Mouse (Mus musculus) heart, adult 2 months (tissue): ENCODE results near the gene Gabbr2. TPM values are rescaled to one million over a fixed set of nuclear protein-coding genes. Genes with fewer than 3 reads are reported as not detected.
A peak's percentile ranks its signal among the peaks of the same experiment; 100 is the strongest.

Experiments
- DNase-seq, 2 experiments: peaks; one replicate each; pipeline ENCODE4 v3.0.0; 2021
- H3K27ac ChIP-seq: fragments of 200-600 bp; 2 replicates; pipeline ENCODE4 v1.8.1; 2022
- H3K27me3 ChIP-seq: fragments of 200-500 bp; 2 replicates; pipeline ENCODE4 v1.6.1; 2012; ENCODE audit warnings: mild to moderate bottlenecking, low read length, inconsistent platforms, mixed read lengths; ENCODE audit not compliant: control insufficient read depth, insufficient read depth
- H3K36me3 ChIP-seq: fragments of 200-500 bp; 2 replicates; pipeline ENCODE4 v1.6.1; 2012; ENCODE audit warnings: low read length, inconsistent platforms; ENCODE audit not compliant: control insufficient read depth, insufficient read depth
- H3K4me1 ChIP-seq: fragments of 200-500 bp; 2 replicates; pipeline ENCODE4 v1.6.1; 2011; ENCODE audit warnings: low read length; ENCODE audit not compliant: control insufficient read depth, insufficient read depth
- H3K4me3 ChIP-seq: fragments of 200-600 bp; 2 replicates; pipeline ENCODE4 v1.8.1; 2022
- H3K79me2 ChIP-seq: fragments of 200-500 bp; replicated peaks from 2 replicates; pipeline ENCODE4 v1.6.1; 2012; ENCODE audit warnings: mild to moderate bottlenecking, inconsistent platforms, low read length, moderate library complexity, mixed read lengths; ENCODE audit not compliant: control insufficient read depth, insufficient read depth
- H3K9ac ChIP-seq: fragments of 200-500 bp; 2 replicates; pipeline ENCODE4 v1.6.1; 2012; ENCODE audit warnings: low read depth, mild to moderate bottlenecking, control low read depth, inconsistent platforms, low read length, mixed read lengths
- CTCF ChIP-seq: fragments of 200-600 bp; IDR thresholded peaks from 2 replicates; pipeline ENCODE4 v1.8.1; 2022; ENCODE audit warnings: antibody characterized with exemption, mild to moderate bottlenecking, moderate library complexity
- EP300 ChIP-seq: fragments of 200-500 bp; IDR thresholded peaks from 2 replicates; pipeline ENCODE4 v1.6.1; 2011; ENCODE audit warnings: low read depth, low read length, control low read depth; ENCODE audit not compliant: insufficient read depth
- POLR2A ChIP-seq: fragments of 200-500 bp; IDR thresholded peaks from 2 replicates; pipeline ENCODE4 v1.6.1; 2011; ENCODE audit warnings: mild to moderate bottlenecking, low read depth, low read length, control low read depth; ENCODE audit not compliant: insufficient read depth
- WGBS: fragments of 180-500 bp; shearing (Covaris S2); methylation state at CpG from one replicate; pipeline ENCODE4 v1.1.7; 2018; 5-methylcytosine and 5-hydroxymethylcytosine counted together
- intact Hi-C: fragments of 180-260 bp; cut with DNase I; formaldehyde crosslinking; loops from one replicate; pipeline ENCODE4 v1.15.1; 2025
- polyA plus RNA-seq: library from polyadenylated mRNA; depleted of rRNA; stranded (reverse); fragments of >200 nt; gene quantifications from 2 replicates; pipeline ENCODE4 v1.2.3, GENCODE M21; 2012
- total RNA-seq, 2 experiments: library from RNA; stranded (reverse); gene quantifications; 2 replicates each; pipeline ENCODE4 v1.2.3; 2021

Gene Gabbr2
- total and polyA plus RNA-seq, 3 experiments, result 0.09 to 0.18 TPM; not detected in 1

- Histone ChIP-seq H3K9ac (no peak overlapping the region), H3K4me1 (peaks cover 3% of the 10 kb centered on the region), H3K36me3 (no peaks in the 10 kb centered on the region), H3K79me2 (no peaks in the 10 kb centered on the region), H3K27ac (no peak overlapping the region), H3K27me3 (no peaks in the 10 kb centered on the region), H3K4me3 (no peak overlapping the region)
- intact Hi-C loops, result no loop called here
- DNase-seq, result no peak
- TF ChIP-seq EP300, result no peak
- no peak for TF ChIP-seq POLR2A
- TF ChIP-seq CTCF, result no peak
- WGBS, result 89% methylated on average over 8 of the region's 8 CpGs
Observed at GRCm38 (mm10) chr4:46745536-46745935, 246.1 kb downstream of the Gabbr2 start.

GRCm38 (mm10) chr4:46744583-46745155 lies 247.0 kb downstream of the Gabbr2 start:
- no peaks in the 10 kb centered on the region for H3K79me2 ChIP-seq
- WGBS, result 35% methylated on average over 7 of the region's 7 CpGs
- H3K4me3 ChIP-seq, result no peak overlapping the region
- H3K27ac ChIP-seq, result no peak overlapping the region
- H3K27me3 ChIP-seq, result no peaks in the 10 kb centered on the region
- DNase-seq, result peak; percentile 30 to 45
- TF ChIP-seq EP300 (no peak), CTCF (no peak), POLR2A (no peak)
- intact Hi-C loops, result no loop called here
- H3K36me3 ChIP-seq, result no peaks in the 10 kb centered on the region
- no peak overlapping the region for H3K9ac ChIP-seq
- H3K4me1 ChIP-seq, result peaks cover 3% of the 10 kb centered on the region

- no peak for DNase-seq
- TF ChIP-seq EP300 (no peak), CTCF (no peak), POLR2A (no peak)
- 30% methylated on average over 2 of the region's 2 CpGs for WGBS
- no peaks in the 10 kb centered on the region for H3K79me2 ChIP-seq
- intact Hi-C loops, result no loop called here
- no peaks in the 10 kb centered on the region for H3K27me3 ChIP-seq
- H3K4me1 ChIP-seq, result peaks cover 3% of the 10 kb centered on the region
- H3K9ac ChIP-seq, result no peak overlapping the region
- H3K27ac ChIP-seq, result no peak overlapping the region
- no peaks in the 10 kb centered on the region for H3K36me3 ChIP-seq
- H3K4me3 ChIP-seq, result no peak overlapping the region
Observed at GRCm38 (mm10) chr4:46742601-46743000, 249.1 kb downstream of the Gabbr2 start.

- WGBS, result 44% methylated on average over 9 of the region's 9 CpGs
Observed at GRCm38 (mm10) chr4:46736910-46737511, 254.7 kb downstream of the Gabbr2 start.

GRCm38 (mm10) chr4:46734906-46735305 lies 256.8 kb downstream of the Gabbr2 start:
- intact Hi-C loops, result no loop called here
- H3K36me3 ChIP-seq, result no peaks in the 10 kb centered on the region
- DNase-seq, result no peak
- H3K27ac ChIP-seq, result no peak overlapping the region
- WGBS, result 50% methylated on average over 5 of the region's 5 CpGs
- peak; percentile 31 for TF ChIP-seq CTCF
- no peak for TF ChIP-seq EP300
- H3K27me3 ChIP-seq, result no peaks in the 10 kb centered on the region
- H3K4me1 ChIP-seq, result no peaks in the 10 kb centered on the region
- no peaks in the 10 kb centered on the region for H3K79me2 ChIP-seq
- no peak overlapping the region for H3K9ac ChIP-seq
- no peak overlapping the region for H3K4me3 ChIP-seq

More at GRCm38 (mm10) chr4:46736910-46737511, 254.7 kb downstream of the Gabbr2 start:
- Histone ChIP-seq H3K27ac (no peak overlapping the region), H3K27me3 (no peaks in the 10 kb centered on the region), H3K4me3 (no peak overlapping the region), H3K4me1 (no peaks in the 10 kb centered on the region), H3K79me2 (no peaks in the 10 kb centered on the region), H3K9ac (no peak overlapping the region), H3K36me3 (no peaks in the 10 kb centered on the region)
- intact Hi-C loops, result no loop called here
- DNase-seq, result no peak
- TF ChIP-seq CTCF, result no peak
- TF ChIP-seq EP300, result no peak
- no peak for TF ChIP-seq POLR2A

GRCm38 (mm10) chr4:46731590-46731989 lies 260.1 kb downstream of the Gabbr2 start:
- Histone ChIP-seq H3K27ac (no peak overlapping the region), H3K27me3 (no peaks in the 10 kb centered on the region), H3K4me1 (peaks cover 5% of the 10 kb centered on the region; the same call in 1 of the 2 replicates), H3K9ac (no peak overlapping the region), H3K4me3 (no peak overlapping the region), H3K79me2 (no peaks in the 10 kb centered on the region), H3K36me3 (no peaks in the 10 kb centered on the region)
- intact Hi-C loops, result no loop called here
- DNase-seq, result no peak
- TF ChIP-seq POLR2A, result no peak
- no peak for TF ChIP-seq EP300
- no peak for TF ChIP-seq CTCF
- WGBS, result 46% methylated on average over 8 of the region's 8 CpGs
